Mouse (Mus musculus): ENCODE results near the gene Zfp964. TPM values are rescaled to one million over a fixed set of nuclear protein-coding genes. Genes with fewer than 3 reads are reported as not detected.
"Not testable (repeated sequence)": the region's sequence is repeated elsewhere in the genome, so short reads cannot be mapped to it uniquely, and the experiment has no call there.

The Zfp964 gene
- polyA plus RNA-seq (2014; fragmentation: Nextera tagmentation; extraction: Ambion mirVana), result 2.3 and 3.0 TPM in 2 replicates

GRCm38 (mm10) chr8:69654358-69654981 is at the start of gene Zfp964:
Gene Zfp964 (plus strand): TSS chr8:69654479.
- no peaks in the 10 kb centered on the region for H3K27me3 ChIP-seq (ENCODE audit: control insufficient read depth, insufficient read depth, low read length)
- H3K9me3 ChIP-seq (ENCODE audit: control insufficient read depth, low read depth, low read length), result 0 out of 2 replicates have a peak, but pooled peaks cover under 1% of the 10 kb centered on the region
- WGBS, result under 1% methylated on average over 55 of the region's 55 CpGs
- H3K27ac ChIP-seq (ENCODE audit: low read length), result peak within 1 kb of the TSS; percentile 88
- peak within 1 kb of the TSS; percentile 69 for H3K9ac ChIP-seq (replicated peaks; ENCODE audit: low read depth, low read length)
- H3K4me1 ChIP-seq (ENCODE audit: control insufficient read depth, insufficient read depth, low read length), result no peaks in the 10 kb centered on the region
- peak within 1 kb of the TSS; percentile 91 for H3K4me2 ChIP-seq (replicated peaks; ENCODE audit: low read depth, low read length)
- ATAC-seq (ENCODE audit: insufficient number of reproducible peaks, insufficient read depth, low FRiP score, low read depth), result peak; percentile 99
- no peaks in the 10 kb centered on the region for H3K36me3 ChIP-seq (ENCODE audit: control insufficient read depth, insufficient read depth, low read length)
- H3K4me3 ChIP-seq (ENCODE audit: low read depth, low read length), result peak within 1 kb of the TSS; percentile 62

GRCm38 (mm10) chr8:69614687-69615086 is 39.6 kb upstream of the Zfp964 start:
- Histone ChIP-seq H3K27ac (ENCODE audit: low read length) (no peak overlapping the region), H3K4me1 (ENCODE audit: control insufficient read depth, insufficient read depth, low read length) (no peaks in the 10 kb centered on the region), H3K36me3 (ENCODE audit: control insufficient read depth, insufficient read depth, low read length) (peaks cover 43% of the 10 kb centered on the region), H3K27me3 (ENCODE audit: control insufficient read depth, insufficient read depth, low read length) (no peaks in the 10 kb centered on the region), H3K9ac (replicated peaks; ENCODE audit: low read depth, low read length) (no peak overlapping the region), H3K4me2 (replicated peaks; ENCODE audit: low read depth, low read length) (no peak overlapping the region), H3K9me3 (ENCODE audit: control insufficient read depth, low read depth, low read length) (no peaks in the 10 kb centered on the region), H3K4me3 (ENCODE audit: low read depth, low read length) (no peak overlapping the region)
- 55% methylated on average over 2 of the region's 2 CpGs for WGBS
- ATAC-seq (ENCODE audit: insufficient number of reproducible peaks, insufficient read depth, low FRiP score, low read depth), result no peak

GRCm38 (mm10) chr8:69618078-69618477 is 36.2 kb upstream of the Zfp964 start:
- Histone ChIP-seq H3K4me3 (ENCODE audit: low read depth, low read length) (no peak overlapping the region), H3K36me3 (ENCODE audit: control insufficient read depth, insufficient read depth, low read length) (peaks cover 23% of the 10 kb centered on the region), H3K27ac (ENCODE audit: low read length) (no peak overlapping the region), H3K4me2 (replicated peaks; ENCODE audit: low read depth, low read length) (no peak overlapping the region), H3K9me3 (ENCODE audit: control insufficient read depth, low read depth, low read length) (no peaks in the 10 kb centered on the region), H3K4me1 (ENCODE audit: control insufficient read depth, insufficient read depth, low read length) (no peaks in the 10 kb centered on the region), H3K27me3 (ENCODE audit: control insufficient read depth, insufficient read depth, low read length) (no peaks in the 10 kb centered on the region), H3K9ac (replicated peaks; ENCODE audit: low read depth, low read length) (no peak overlapping the region)
- ATAC-seq (ENCODE audit: insufficient number of reproducible peaks, insufficient read depth, low FRiP score, low read depth), result no peak
- 100% methylated on average over 1 of the region's 1 CpGs for WGBS

- peak within 1 kb of the TSS; percentile 59 for H3K4me2 ChIP-seq (replicated peaks; ENCODE audit: low read depth, low read length)
- no peaks in the 10 kb centered on the region for H3K27me3 ChIP-seq (ENCODE audit: control insufficient read depth, insufficient read depth, low read length)
- no peaks in the 10 kb centered on the region for H3K9me3 ChIP-seq (ENCODE audit: control insufficient read depth, low read depth, low read length)
- H3K9ac ChIP-seq (replicated peaks; ENCODE audit: low read depth, low read length), result peak within 1 kb of the TSS; percentile 56
- H3K4me3 ChIP-seq (ENCODE audit: low read depth, low read length), result peak within 1 kb of the TSS; percentile 48
- H3K4me1 ChIP-seq (ENCODE audit: control insufficient read depth, insufficient read depth, low read length), result no peaks in the 10 kb centered on the region
- peak; percentile 99 for ATAC-seq (ENCODE audit: insufficient number of reproducible peaks, insufficient read depth, low FRiP score, low read depth)
- no peaks in the 10 kb centered on the region for H3K36me3 ChIP-seq (ENCODE audit: control insufficient read depth, insufficient read depth, low read length)
- under 1% methylated on average over 40 of the region's 41 CpGs for WGBS
- peak within 1 kb of the TSS; percentile 90 for H3K27ac ChIP-seq (ENCODE audit: low read length)
Observed at GRCm38 (mm10) chr8:69625095-69625789, 29.0 kb upstream of the Zfp964 start, which contains the start of gene Zfp868. Gene Zfp868 (minus strand): TSS chr8:69625548.

- no peaks in the 10 kb centered on the region for H3K9me3 ChIP-seq (ENCODE audit: control insufficient read depth, low read depth, low read length)
- H3K9ac ChIP-seq (replicated peaks; ENCODE audit: low read depth, low read length), result peak overlapping the region; percentile 69; the same call in 1 of the 2 replicates
- peak overlapping the region; percentile 91 for H3K4me2 ChIP-seq (replicated peaks; ENCODE audit: low read depth, low read length)
- H3K27ac ChIP-seq (ENCODE audit: low read length), result no peak overlapping the region; the same call in 1 of the 2 replicates
- no peaks in the 10 kb centered on the region for H3K36me3 ChIP-seq (ENCODE audit: control insufficient read depth, insufficient read depth, low read length)
- 42% methylated on average over 10 of the region's 10 CpGs for WGBS
- H3K4me1 ChIP-seq (ENCODE audit: control insufficient read depth, insufficient read depth, low read length), result no peaks in the 10 kb centered on the region
- ATAC-seq (ENCODE audit: insufficient number of reproducible peaks, insufficient read depth, low FRiP score, low read depth), result no peak
- no peaks in the 10 kb centered on the region for H3K27me3 ChIP-seq (ENCODE audit: control insufficient read depth, insufficient read depth, low read length)
- H3K4me3 ChIP-seq (ENCODE audit: low read depth, low read length), result peak overlapping the region; percentile 62
Observed at GRCm38 (mm10) chr8:69653808-69654357, 396 bp upstream of the Zfp964 start.

- ATAC-seq (ENCODE audit: insufficient number of reproducible peaks, insufficient read depth, low FRiP score, low read depth), result no peak
- no peak overlapping the region for H3K4me3 ChIP-seq (ENCODE audit: low read depth, low read length)
- no peaks in the 10 kb centered on the region; the same call in 1 of the 2 replicates for H3K36me3 ChIP-seq (ENCODE audit: control insufficient read depth, insufficient read depth, low read length)
- no peaks in the 10 kb centered on the region for H3K4me1 ChIP-seq (ENCODE audit: control insufficient read depth, insufficient read depth, low read length)
- no peak overlapping the region for H3K9ac ChIP-seq (replicated peaks; ENCODE audit: low read depth, low read length)
- H3K27ac ChIP-seq (ENCODE audit: low read length), result no peak overlapping the region
- H3K9me3 ChIP-seq (ENCODE audit: control insufficient read depth, low read depth, low read length), result 0 out of 2 replicates have a peak, but pooled peaks cover 5% of the 10 kb centered on the region
- H3K27me3 ChIP-seq (ENCODE audit: control insufficient read depth, insufficient read depth, low read length), result no peaks in the 10 kb centered on the region
- no peak overlapping the region for H3K4me2 ChIP-seq (replicated peaks; ENCODE audit: low read depth, low read length)
Observed at GRCm38 (mm10) chr8:69661294-69661693, 7.0 kb downstream of the Zfp964 start.

GRCm38 (mm10) chr8:69665051-69665450 is 10.8 kb downstream of the Zfp964 start:
- not testable (repeated sequence) for H3K4me2 ChIP-seq (replicated peaks; ENCODE audit: low read depth, low read length); H3K9me3 ChIP-seq (ENCODE audit: control insufficient read depth, low read depth, low read length); H3K9ac ChIP-seq (replicated peaks; ENCODE audit: low read depth, low read length); H3K27me3 ChIP-seq (ENCODE audit: control insufficient read depth, insufficient read depth, low read length); ATAC-seq (ENCODE audit: insufficient number of reproducible peaks, insufficient read depth, low FRiP score, low read depth); H3K4me3 ChIP-seq (ENCODE audit: low read depth, low read length); H3K4me1 ChIP-seq (ENCODE audit: control insufficient read depth, insufficient read depth, low read length); H3K36me3 ChIP-seq (ENCODE audit: control insufficient read depth, insufficient read depth, low read length); H3K27ac ChIP-seq (ENCODE audit: low read length)
- WGBS, result 81% methylated on average over 2 of the region's 2 CpGs

- ATAC-seq (ENCODE audit: insufficient number of reproducible peaks, insufficient read depth, low FRiP score, low read depth), result no peak
- Histone ChIP-seq H3K4me1 (ENCODE audit: control insufficient read depth, insufficient read depth, low read length) (no peaks in the 10 kb centered on the region), H3K36me3 (ENCODE audit: control insufficient read depth, insufficient read depth, low read length) (peaks cover 29% of the 10 kb centered on the region), H3K9ac (replicated peaks; ENCODE audit: low read depth, low read length) (no peak overlapping the region), H3K4me3 (ENCODE audit: low read depth, low read length) (no peak overlapping the region), H3K27ac (ENCODE audit: low read length) (no peak overlapping the region), H3K4me2 (replicated peaks; ENCODE audit: low read depth, low read length) (no peak overlapping the region), H3K9me3 (ENCODE audit: control insufficient read depth, low read depth, low read length) (no peaks in the 10 kb centered on the region), H3K27me3 (ENCODE audit: control insufficient read depth, insufficient read depth, low read length) (no peaks in the 10 kb centered on the region)
- 70% methylated on average over 6 of the region's 6 CpGs for WGBS
Observed at GRCm38 (mm10) chr8:69701810-69702209, 47.5 kb downstream of the Zfp964 start.
